In genomic region chr15:30634522-30634921, GRCm38 (mm10) we compare ENCODE assay signal across 14 mouse cellular contexts.
DNase-seq lines count a peak whose midpoint lies in the region; ATAC-seq lines count a peak whose summit lies in the region.
"Had no signal": no experiment of that assay in that cellular context is flagged by ENCODE, and none has a peak within 500 bp of the region (broad histone marks: within the 10 kb centered on the region; RNA-seq: fewer than 3 reads in every experiment).

No protein-coding gene starts in this region.

- H3K9me3 ChIP-seq in lung, embryonic 16.5 days (ENCODE audit: control insufficient read depth, low read length), result no peaks in the 10 kb centered on the region
- no peaks in the 10 kb centered on the region for H3K9me3 ChIP-seq in hindbrain, embryonic 11.5 days (ENCODE audit: control insufficient read depth, low read length)
- H3K9me3 ChIP-seq in midbrain, embryonic 12.5 days, result no peaks in the 10 kb centered on the region
- H3K9me3 ChIP-seq: limb, embryonic 13.5 days had no signal

- H3K4me1 ChIP-seq in lung, embryonic 16.5 days (replicated peaks; ENCODE audit: control insufficient read depth, insufficient read depth, low read length), result no peaks in the 10 kb centered on the region
- no peaks in the 10 kb centered on the region for H3K4me1 ChIP-seq in hindbrain, embryonic 11.5 days (replicated peaks; ENCODE audit: control insufficient read depth, insufficient read depth, low read length)
- H3K4me1 ChIP-seq in midbrain, embryonic 12.5 days, result peaks cover 12% of the 10 kb centered on the region
- H3K4me1 ChIP-seq: limb, embryonic 13.5 days had no signal

- H3K4me3 ChIP-seq in lung, embryonic 16.5 days (ENCODE audit: low read length), result no peak overlapping the region
- no peak overlapping the region for H3K4me3 ChIP-seq in hindbrain, embryonic 11.5 days (ENCODE audit: low read depth, low read length)
- H3K4me3 ChIP-seq in midbrain, embryonic 12.5 days, result no peak overlapping the region
- H3K4me3 ChIP-seq: limb, embryonic 13.5 days had no signal

- DNase-seq in lung, postnatal 10 days, result no peak
- DNase-seq in hindbrain, embryonic 11.5 days (ENCODE audit: low spot score), result peak; percentile 44
- peak; percentile 73 for DNase-seq in retina, embryonic 14.5 days (ENCODE audit: low spot score)
- DNase-seq in thymus, postnatal 14 days, result no peak
- no peak for DNase-seq in testis, postnatal 10 days (ENCODE audit: low spot score)
- DNase-seq in T-cell, adult 2 months (ENCODE audit: low spot score), result no peak
- DNase-seq: adrenal gland, postnatal 10 days; cerebellum, postnatal 14 days; kidney, postnatal 36 days; liver, postnatal 0 days; thymus, adult 2 months had no signal

- ATAC-seq in lung, embryonic 16.5 days (ENCODE audit: low read depth), result no peak
- ATAC-seq in hindbrain, embryonic 11.5 days (ENCODE audit: low FRiP score), result peak; percentile 85
- peak; percentile 91 for ATAC-seq in midbrain, embryonic 12.5 days (ENCODE audit: low FRiP score, low read depth)
- ATAC-seq: liver, postnatal 0 days had no signal

- no peak overlapping the region for H3K9ac ChIP-seq in lung, embryonic 16.5 days (ENCODE audit: low read length)
- no peak overlapping the region for H3K9ac ChIP-seq in hindbrain, embryonic 11.5 days (ENCODE audit: low read depth, low read length)
- no peak overlapping the region for H3K9ac ChIP-seq in midbrain, embryonic 12.5 days (replicated peaks)
- H3K9ac ChIP-seq: limb, embryonic 13.5 days; liver, postnatal 0 days had no signal

- no peak overlapping the region for H3K4me2 ChIP-seq in lung, embryonic 16.5 days (ENCODE audit: low read depth, low read length)
- no peak overlapping the region for H3K4me2 ChIP-seq in hindbrain, embryonic 11.5 days (replicated peaks; ENCODE audit: low read depth, low read length)
- peak overlapping the region; percentile 11 for H3K4me2 ChIP-seq in midbrain, embryonic 12.5 days (replicated peaks)
- H3K4me2 ChIP-seq: limb, embryonic 13.5 days had no signal

- 43% methylated on average over 5 of the region's 5 CpGs for WGBS in lung, embryonic 16.5 days
- 19% methylated on average over 5 of the region's 5 CpGs for WGBS in hindbrain, embryonic 11.5 days
- WGBS in midbrain, embryonic 12.5 days, result 9% methylated on average over 5 of the region's 5 CpGs

- peak overlapping the region; percentile 44; the same call in 1 of the 2 replicates for H3K27ac ChIP-seq in lung, embryonic 16.5 days (ENCODE audit: low read length)
- H3K27ac ChIP-seq in hindbrain, embryonic 11.5 days (ENCODE audit: low read depth, low read length), result peak overlapping the region; percentile 43; the same call in 1 of the 2 replicates
- peak overlapping the region; percentile 71 for H3K27ac ChIP-seq in midbrain, embryonic 12.5 days (replicated peaks)
- H3K27ac ChIP-seq: limb, embryonic 13.5 days had no signal

- H3K36me3 ChIP-seq in lung, embryonic 16.5 days (ENCODE audit: control insufficient read depth, insufficient read depth, low read length), result no peaks in the 10 kb centered on the region
- no peaks in the 10 kb centered on the region for H3K36me3 ChIP-seq in hindbrain, embryonic 11.5 days (ENCODE audit: control insufficient read depth, insufficient read depth, low read length)
- H3K36me3 ChIP-seq in midbrain, embryonic 12.5 days, result no peaks in the 10 kb centered on the region
- H3K36me3 ChIP-seq: limb, embryonic 13.5 days had no signal

- no peaks in the 10 kb centered on the region for H3K27me3 ChIP-seq in lung, embryonic 16.5 days (ENCODE audit: control insufficient read depth, insufficient read depth, low read depth, low read length)
- H3K27me3 ChIP-seq in hindbrain, embryonic 11.5 days (ENCODE audit: control insufficient read depth, insufficient read depth, low read length), result no peaks in the 10 kb centered on the region
- no peaks in the 10 kb centered on the region for H3K27me3 ChIP-seq in midbrain, embryonic 12.5 days
- H3K27me3 ChIP-seq: limb, embryonic 13.5 days had no signal

Comparison
In these comparisons a context has a peak if more than half of its experiments do, and no peak if none do; other contexts are left out.
1. DNase-seq: peak in hindbrain, embryonic 11.5 days (single experiment) and retina, embryonic 14.5 days (single experiment); none in lung, postnatal 10 days (single experiment), thymus, postnatal 14 days (single experiment), testis, postnatal 10 days (single experiment) and T-cell, adult 2 months (single experiment).
2. Peak in every context shown above with its lines, with median percentiles within 50 percentile points of each other: H3K27ac ChIP-seq.